Mouse (Mus musculus) adrenal gland, postnatal 0 days (tissue): ENCODE data around the gene Slc1a1. TPM values are rescaled to one million over a fixed set of nuclear protein-coding genes. Genes with fewer than 3 reads are reported as not detected.

Experiments
- polyA plus RNA-seq: library from polyadenylated mRNA; unstranded; fragments of >200 nt; fragmentation: Nextera tagmentation; extraction: Ambion mirVana; gene quantifications from 2 replicates; pipeline ENCODE4 v1.2.1, GENCODE M21; 2015

Gene Slc1a1
- 0.29 and 0.44 TPM in 2 replicates for polyA plus RNA-seq

DNA sequence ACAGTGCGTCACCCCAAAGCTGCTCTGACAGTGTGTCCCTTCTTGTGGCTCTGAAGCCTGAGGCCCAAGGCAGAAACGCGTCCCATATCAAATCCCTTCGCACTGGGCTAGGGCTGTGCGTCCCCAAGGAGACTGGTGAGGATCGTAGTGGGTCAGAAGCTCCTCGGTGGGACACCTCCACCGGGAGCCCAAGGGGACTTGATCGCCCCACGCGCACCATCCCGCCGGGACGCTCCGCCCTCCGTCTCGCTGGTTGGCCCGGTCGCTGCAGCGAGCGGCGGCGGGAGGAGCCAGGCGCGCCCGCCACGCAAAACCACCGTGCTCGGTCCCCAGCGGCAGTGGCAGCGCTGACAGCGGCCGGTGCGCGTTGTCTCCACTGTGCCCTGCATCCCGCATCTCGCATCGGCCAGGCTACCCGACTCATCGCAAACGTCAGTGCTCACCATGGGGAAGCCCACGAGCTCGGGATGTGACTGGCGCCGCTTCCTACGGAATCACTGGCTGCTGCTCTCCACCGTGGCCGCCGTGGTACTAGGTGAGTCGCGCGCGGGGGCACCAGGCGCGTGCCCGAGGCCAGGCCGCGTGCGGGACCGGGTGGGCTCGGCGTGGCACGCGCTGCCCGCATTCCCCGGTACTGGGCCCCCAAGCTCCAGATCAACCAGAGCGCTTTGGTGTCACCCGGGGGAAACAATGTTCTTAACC is at the start of gene Slc1a1:
Gene Slc1a1 (plus strand): TSS at position 252 of the 702 bp plus-strand sequence.

Other genes with a start within 250 kb of the Slc1a1 start
- gene Glis3, start 155.0 kb upstream of the Slc1a1 start, polyA plus RNA-seq, result 1.3 and 1.5 TPM in 2 replicates
- gene Plpp6, start 128.9 kb downstream of the Slc1a1 start, polyA plus RNA-seq, result 7.2 and 12.8 TPM in 2 replicates
- gene 4430402I18Rik, start 132.8 kb downstream of the Slc1a1 start, polyA plus RNA-seq, result 2.3 and 4.7 TPM in 2 replicates
- gene Cdc37l1, start 155.3 kb downstream of the Slc1a1 start, polyA plus RNA-seq, result 16.2 and 26.5 TPM in 2 replicates
- gene Ak3, start 212.9 kb downstream of the Slc1a1 start, polyA plus RNA-seq, result 70.1 and 155 TPM in 2 replicates